Mouse (Mus musculus) forebrain, postnatal 0 days (tissue): ENCODE results near the gene Arhgef12. TPM values are rescaled to one million over a fixed set of nuclear protein-coding genes. Genes with fewer than 3 reads are reported as not detected.

ENCODE experiments used
- ATAC-seq: fragments of 200-750 bp; cut with Nextera tagmentation; 2 replicates; pipeline ENCODE4 v1.8.0; 2017; ENCODE audit warnings: mild to moderate bottlenecking, moderate library complexity
- DNase-seq: peaks from one replicate; pipeline ENCODE4 v3.0.0-alpha.2; 2015
- H3K27ac ChIP-seq: fragments of 300-500 bp; sonication (generic); 2 replicates; pipeline ENCODE4 v1.5.1; 2014; ENCODE audit warnings: low read depth, mild to moderate bottlenecking, antibody characterized with exemption, low read length, moderate library complexity, mixed read lengths
- H3K27me3 ChIP-seq: fragments of 300-500 bp; sonication (generic); 2 replicates; pipeline ENCODE4 v1.6.1; 2014; ENCODE audit warnings: mild to moderate bottlenecking, low read length, mixed read lengths; ENCODE audit not compliant: insufficient read depth
- H3K36me3 ChIP-seq: fragments of 300-500 bp; sonication (generic); 2 replicates; pipeline ENCODE4 v1.6.1; 2014; ENCODE audit warnings: mild to moderate bottlenecking, moderate library complexity; ENCODE audit not compliant: insufficient read depth
- H3K4me1 ChIP-seq: fragments of 300-500 bp; sonication (generic); 2 replicates; pipeline ENCODE4 v1.6.1; 2014; ENCODE audit warnings: antibody characterized with exemption; ENCODE audit not compliant: insufficient read depth
- H3K4me2 ChIP-seq: fragments of 300-500 bp; sonication (generic); 2 replicates; pipeline ENCODE4 v1.6.1; 2014; ENCODE audit warnings: low read depth, mild to moderate bottlenecking, moderate library complexity
- H3K4me3 ChIP-seq: fragments of 300-500 bp; sonication (generic); 2 replicates; pipeline ENCODE4 v1.5.1; 2014; ENCODE audit warnings: low read depth, low read length, mixed read lengths
- H3K9ac ChIP-seq: fragments of 300-500 bp; sonication (generic); 2 replicates; pipeline ENCODE4 v1.6.1; 2014; ENCODE audit warnings: mild to moderate bottlenecking
- H3K9me3 ChIP-seq: fragments of 300-500 bp; sonication (generic); 2 replicates; pipeline ENCODE4 v1.6.1; 2016; ENCODE audit warnings: low read length
- CTCF ChIP-seq: sonication (generic); IDR thresholded peaks from 2 replicates; pipeline ENCODE4 v1.5.1; 2016; ENCODE audit warnings: antibody characterized with exemption, control low read depth, low read depth
- WGBS: fragments of 180-500 bp; shearing (Covaris S2); extraction: QIAGEN DNeasy Blood & Tissue Kit; methylation state at CpG from one replicate; pipeline ENCODE4 v1.1.7; 2014; 5-methylcytosine and 5-hydroxymethylcytosine counted together
- polyA plus RNA-seq: library from polyadenylated mRNA; unstranded; fragments of >200 nt; fragmentation: Nextera tagmentation; extraction: Ambion mirVana; gene quantifications from 2 replicates; pipeline ENCODE4 v1.2.1, GENCODE M21; 2015
- total RNA-seq: library from RNA; depleted of rRNA; stranded (reverse); fragments of >200 nt; gene quantifications from 2 replicates; pipeline ENCODE4 v1.2.3, GENCODE M21; 2014

Arhgef12 gene
- total and polyA plus RNA-seq, 2 experiments from 2014 or later = 12.2 to 98.7 TPM

- no peaks in the 10 kb centered on the region for H3K27me3 ChIP-seq
- H3K36me3 ChIP-seq = no peaks in the 10 kb centered on the region
- DNase-seq (no peak), ATAC-seq (no peak)
- TF ChIP-seq CTCF = peak; percentile 48
- H3K4me1 ChIP-seq = no peaks in the 10 kb centered on the region
- 72% methylated on average over 12 of the region's 12 CpGs for whole genome bisulfite sequencing
- H3K9me3 ChIP-seq = no peaks in the 10 kb centered on the region
- H3K27ac ChIP-seq = no peak overlapping the region
- H3K9ac ChIP-seq = no peak overlapping the region
- H3K4me2 ChIP-seq = no peak overlapping the region
- H3K4me3 ChIP-seq = no peak overlapping the region
These were observed 37.3 kb upstream of the Arhgef12 start for GRCm38 (mm10) chr9:43144206-43144810.

GRCm38 (mm10) chr9:43141839-43142238 lies 34.8 kb upstream of the Arhgef12 start:
- Histone ChIP-seq H3K27me3 (no peaks in the 10 kb centered on the region), H3K9ac (no peak overlapping the region), H3K4me2 (no peak overlapping the region), H3K4me3 (no peak overlapping the region), H3K4me1 (no peaks in the 10 kb centered on the region), H3K27ac (no peak overlapping the region), H3K36me3 (no peaks in the 10 kb centered on the region), H3K9me3 (no peaks in the 10 kb centered on the region)
- WGBS = 9% methylated on average over 4 of the region's 4 CpGs
- peak; percentile 47; the same call in 1 of the 2 replicates for ATAC-seq
- TF ChIP-seq CTCF = peak; percentile 93
- DNase-seq = peak; percentile 81

GRCm38 (mm10) chr9:43133525-43133924 lies 26.5 kb upstream of the Arhgef12 start:
- TF ChIP-seq CTCF = no peak
- Histone ChIP-seq H3K9ac (no peak overlapping the region), H3K4me2 (no peak overlapping the region), H3K4me1 (no peaks in the 10 kb centered on the region), H3K36me3 (no peaks in the 10 kb centered on the region), H3K27ac (no peak overlapping the region), H3K4me3 (no peak overlapping the region), H3K27me3 (no peaks in the 10 kb centered on the region), H3K9me3 (no peaks in the 10 kb centered on the region)
- ATAC-seq (0 out of 2 replicates have a peak, but pooled peaks have one; percentile 40), DNase-seq (no peak)
- 73% methylated on average over 3 of the region's 3 CpGs for WGBS

GRCm38 (mm10) chr9:43132380-43132779 lies 25.3 kb upstream of the Arhgef12 start:
- whole genome bisulfite sequencing = 35% methylated on average over 4 of the region's 4 CpGs
- ATAC-seq (no peak), DNase-seq (no peak)
- Histone ChIP-seq H3K9me3 (no peaks in the 10 kb centered on the region), H3K9ac (no peak overlapping the region), H3K27me3 (no peaks in the 10 kb centered on the region), H3K4me1 (no peaks in the 10 kb centered on the region), H3K36me3 (no peaks in the 10 kb centered on the region), H3K27ac (no peak overlapping the region), H3K4me2 (no peak overlapping the region), H3K4me3 (no peak overlapping the region)
- TF ChIP-seq CTCF = no peak

- DNase-seq = no peak
- H3K4me2 ChIP-seq = no peak overlapping the region
- no peak overlapping the region for H3K27ac ChIP-seq
- no peak overlapping the region for H3K9ac ChIP-seq
- 74% methylated on average over 5 of the region's 5 CpGs for WGBS
- H3K4me1 ChIP-seq = no peaks in the 10 kb centered on the region
- no peak overlapping the region for H3K4me3 ChIP-seq
- H3K27me3 ChIP-seq = no peaks in the 10 kb centered on the region
- no peaks in the 10 kb centered on the region for H3K36me3 ChIP-seq
- H3K9me3 ChIP-seq = no peaks in the 10 kb centered on the region
- no peak for ATAC-seq
- no peak for TF ChIP-seq CTCF
These were observed 24.9 kb upstream of the Arhgef12 start for GRCm38 (mm10) chr9:43131940-43132339.

GRCm38 (mm10) chr9:43130684-43131083 lies 23.6 kb upstream of the Arhgef12 start:
- WGBS = 94% methylated on average over 2 of the region's 2 CpGs
- no peak for TF ChIP-seq CTCF
- no peaks in the 10 kb centered on the region for H3K4me1 ChIP-seq
- no peaks in the 10 kb centered on the region for H3K36me3 ChIP-seq
- DNase-seq (no peak), ATAC-seq (no peak)
- no peak overlapping the region for H3K4me2 ChIP-seq
- no peak overlapping the region for H3K4me3 ChIP-seq
- H3K9me3 ChIP-seq = no peaks in the 10 kb centered on the region
- H3K27ac ChIP-seq = no peak overlapping the region
- H3K9ac ChIP-seq = no peak overlapping the region
- H3K27me3 ChIP-seq = no peaks in the 10 kb centered on the region

GRCm38 (mm10) chr9:43127101-43127787 lies 20.2 kb upstream of the Arhgef12 start:
- no peaks in the 10 kb centered on the region for H3K4me1 ChIP-seq
- ATAC-seq (no peak), DNase-seq (no peak)
- no peak for TF ChIP-seq CTCF
- no peak overlapping the region for H3K4me2 ChIP-seq
- no peak overlapping the region for H3K27ac ChIP-seq
- H3K9ac ChIP-seq = no peak overlapping the region
- H3K4me3 ChIP-seq = no peak overlapping the region
- no peaks in the 10 kb centered on the region for H3K36me3 ChIP-seq
- WGBS = 61% methylated on average over 10 of the region's 10 CpGs
- no peaks in the 10 kb centered on the region for H3K27me3 ChIP-seq
- no peaks in the 10 kb centered on the region for H3K9me3 ChIP-seq
